Mouse (Mus musculus) liver, embryonic 14.5 days (tissue): ENCODE measurements at regions not wholly inside any gene's neighbourhood (a gene's known extent, or its start where the extent isn't known, plus 50 kb on each side); places are given as distances from the start of the nearest gene placed in this dataset.
"Not testable (repeated sequence)": the region's sequence is repeated elsewhere in the genome, so short reads cannot be mapped to it uniquely, and the experiment has no call there.

Experiments
- ATAC-seq: fragments of 200-750 bp; cut with Nextera tagmentation; 2 replicates; pipeline ENCODE4 v1.8.0; 2017; ENCODE audit warnings: moderate number of reproducible peaks, mild to moderate bottlenecking, moderate library complexity; ENCODE audit not compliant: insufficient read depth
- DNase-seq, 3 experiments: peaks; one replicate each; pipeline ENCODE4 v3.0.0-alpha.2; 2012 to 2013; ENCODE audit warnings: low read depth in 3 of 3, low spot score in 3 of 3
- H3K27ac ChIP-seq: fragments of 300-500 bp; sonication (generic); 2 replicates; pipeline ENCODE4 v1.5.1; 2014; ENCODE audit warnings: moderate library complexity, mild to moderate bottlenecking, control low read depth, inconsistent platforms
- H3K27me3 ChIP-seq: fragments of 300-500 bp; sonication (generic); 2 replicates; pipeline ENCODE4 v1.6.1; 2014; ENCODE audit warnings: mild to moderate bottlenecking, low read length, moderate library complexity; ENCODE audit not compliant: control insufficient read depth, insufficient read depth
- H3K36me3 ChIP-seq: fragments of 300-500 bp; sonication (generic); replicated peaks from 2 replicates; pipeline ENCODE4 v1.6.1; 2014; ENCODE audit warnings: low read depth; ENCODE audit not compliant: control insufficient read depth, insufficient read depth
- H3K4me1 ChIP-seq, 2 experiments: fragments of 200-500 bp in 1 of 2; fragments of 300-500 bp in 1 of 2; sonication (generic) in 1 of 2; replicated peaks; 2 replicates each; pipeline ENCODE4 v1.6.1; 2012 to 2014; ENCODE audit warnings: antibody characterized with exemption in 1 of 2, inconsistent platforms in 1 of 2, low read length in 1 of 2; ENCODE audit not compliant: control insufficient read depth in 2 of 2, insufficient read depth in 2 of 2
- H3K4me2 ChIP-seq: fragments of 300-500 bp; sonication (generic); 2 replicates; pipeline ENCODE4 v1.6.1; 2014; ENCODE audit warnings: low read depth, mild to moderate bottlenecking, control low read depth, moderate library complexity
- H3K4me3 ChIP-seq, 2 experiments: fragments of 200-500 bp in 1 of 2; fragments of 300-500 bp in 1 of 2; sonication (generic) in 1 of 2; 2 replicates each; pipeline ENCODE4 v1.5.1; 2012 to 2014; ENCODE audit warnings: low read depth in 2 of 2, low read length in 2 of 2, mild to moderate bottlenecking in 2 of 2, control low read depth in 1 of 2, inconsistent platforms in 1 of 2, moderate library complexity in 1 of 2; ENCODE audit not compliant: insufficient read depth in 1 of 2
- H3K9ac ChIP-seq: fragments of 300-500 bp; sonication (generic); replicated peaks from 2 replicates; pipeline ENCODE4 v1.6.1; 2014; ENCODE audit warnings: mild to moderate bottlenecking, control low read depth, moderate library complexity
- H3K9me3 ChIP-seq: fragments of 300-500 bp; sonication (generic); 2 replicates; pipeline ENCODE4 v1.6.1; 2016; ENCODE audit warnings: low read length, mixed read lengths; ENCODE audit not compliant: control insufficient read depth
- CTCF ChIP-seq: IDR thresholded peaks from 2 replicates; pipeline ENCODE4 v1.5.1; 2016; ENCODE audit warnings: antibody characterized with exemption, low read depth, control low read depth
- EP300 ChIP-seq: IDR thresholded peaks from 2 replicates; pipeline ENCODE4 v1.6.1; 2016; ENCODE audit warnings: antibody characterized with exemption, low read depth
- WGBS: fragments of 180-500 bp; shearing (Covaris S2); extraction: QIAGEN DNeasy Blood & Tissue Kit; methylation state at CpG from one replicate; pipeline ENCODE4 v1.1.7; 2014; ENCODE audit not compliant: insufficient replicate concordance; 5-methylcytosine and 5-hydroxymethylcytosine counted together

DNA sequence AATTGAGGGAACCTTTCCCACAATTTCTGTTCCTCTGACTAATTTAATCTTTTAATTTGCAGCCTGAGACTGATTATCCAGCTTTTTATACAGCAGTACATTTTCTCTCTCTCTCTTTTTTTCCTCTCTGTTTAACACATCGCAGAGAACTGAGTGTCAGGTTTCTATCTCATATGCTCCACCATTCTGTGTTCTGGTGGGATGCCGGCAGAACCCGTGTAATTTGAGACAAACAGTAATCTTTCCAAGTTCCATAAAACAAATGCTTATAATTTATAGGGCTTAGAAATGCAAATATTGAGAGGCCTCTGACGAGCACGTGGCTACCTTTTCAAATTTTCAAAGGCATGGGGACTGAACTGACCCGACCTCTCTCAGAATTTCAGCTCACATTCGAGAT, 59.1 kb downstream of the Zbtb18 start:
- H3K36me3 ChIP-seq, result no peaks in the 10 kb centered on the region
- H3K4me1 ChIP-seq, result no peaks in the 10 kb centered on the region
- 65% methylated on average over 7 of the region's 7 CpGs for WGBS
- ATAC-seq (no peak), DNase-seq (no peak)
- no peaks in the 10 kb centered on the region for H3K9me3 ChIP-seq
- no peak overlapping the region for H3K27ac ChIP-seq
- TF ChIP-seq CTCF, result no peak
- no peak for TF ChIP-seq EP300
- no peaks in the 10 kb centered on the region for H3K27me3 ChIP-seq
- H3K4me3 ChIP-seq, result no peak overlapping the region
- no peak overlapping the region for H3K4me2 ChIP-seq
- no peak overlapping the region for H3K9ac ChIP-seq

DNA sequence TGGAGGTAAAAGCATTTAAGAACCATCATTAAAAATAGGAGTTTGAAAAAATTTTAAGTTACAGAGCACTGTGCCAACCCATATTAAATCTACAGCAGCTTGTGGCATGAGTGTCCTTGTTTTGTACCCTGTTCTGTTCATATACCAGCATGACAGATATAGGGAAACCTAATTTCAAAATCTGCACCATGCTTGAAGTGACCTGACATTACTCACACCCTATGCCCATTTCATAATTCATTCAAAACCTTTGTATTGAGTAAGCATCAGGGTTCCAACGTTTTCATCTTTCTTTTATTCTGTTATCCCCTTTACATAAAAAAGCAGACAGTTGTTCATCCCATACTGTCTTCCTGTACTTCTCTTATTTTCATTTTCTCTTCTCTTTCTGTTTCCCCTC, 61.8 kb downstream of the Zbtb18 start:
- WGBS, result 25% methylated on average over 1 of the region's 1 CpGs
- TF ChIP-seq CTCF (no peak), EP300 (no peak)
- Histone ChIP-seq H3K27me3 (no peaks in the 10 kb centered on the region), H3K27ac (no peak overlapping the region), H3K9ac (no peak overlapping the region), H3K4me2 (no peak overlapping the region), H3K4me3 (no peak overlapping the region), H3K36me3 (no peaks in the 10 kb centered on the region), H3K9me3 (no peaks in the 10 kb centered on the region), H3K4me1 (no peaks in the 10 kb centered on the region)
- no peak for DNase-seq
- ATAC-seq, result no peak

DNA sequence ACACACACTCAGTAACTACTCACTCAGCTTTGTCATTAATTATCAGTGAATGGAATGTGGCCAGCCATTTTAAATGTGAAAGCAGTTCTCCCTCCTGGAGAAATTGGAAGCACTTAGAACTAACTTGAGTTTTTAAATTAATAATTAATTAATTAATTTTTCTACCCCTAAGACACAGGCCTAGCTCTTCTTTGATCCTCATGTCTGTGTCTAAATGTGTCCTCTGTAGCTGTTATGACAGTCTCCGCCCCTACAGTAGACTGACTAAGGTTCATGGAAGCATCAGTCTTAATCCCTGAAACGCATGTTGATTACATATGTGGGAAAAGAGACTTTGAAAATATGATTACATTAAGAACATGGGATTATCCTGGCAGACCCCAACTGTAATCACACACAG, 62.6 kb downstream of the Zbtb18 start:
- WGBS, result 76% methylated on average over 2 of the region's 2 CpGs
- ATAC-seq (no peak), DNase-seq (no peak)
- no peak overlapping the region for H3K9ac ChIP-seq
- no peaks in the 10 kb centered on the region for H3K36me3 ChIP-seq
- no peak overlapping the region for H3K4me2 ChIP-seq
- H3K4me1 ChIP-seq, result no peaks in the 10 kb centered on the region
- H3K9me3 ChIP-seq, result no peaks in the 10 kb centered on the region
- no peak for TF ChIP-seq EP300
- no peak for TF ChIP-seq CTCF
- H3K27me3 ChIP-seq, result no peaks in the 10 kb centered on the region
- H3K27ac ChIP-seq, result no peak overlapping the region
- no peak overlapping the region for H3K4me3 ChIP-seq

DNA sequence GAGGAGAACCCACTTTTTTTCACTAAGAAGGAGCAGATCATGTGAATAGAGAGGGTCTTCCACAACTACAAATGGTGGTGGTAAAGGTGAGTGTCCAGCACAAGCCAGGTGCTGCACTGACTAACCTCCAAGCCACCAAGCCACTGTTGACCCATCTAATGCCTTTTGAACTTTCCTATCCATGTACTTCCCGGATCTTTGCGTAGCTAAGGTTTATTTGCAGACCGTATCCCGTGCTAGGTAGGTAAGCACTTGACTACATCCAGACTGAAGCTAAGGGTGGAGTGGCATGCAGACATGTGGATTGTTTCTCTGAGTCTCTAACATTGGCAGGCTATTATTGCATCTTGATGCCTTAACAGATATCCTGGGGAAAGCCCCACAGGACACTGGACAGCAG, 65.2 kb downstream of the Zbtb18 start:
- not testable (repeated sequence) for H3K4me1 ChIP-seq, H3K27me3 ChIP-seq, H3K36me3 ChIP-seq, H3K4me3 ChIP-seq, DNase-seq, H3K9me3 ChIP-seq, H3K4me2 ChIP-seq, H3K9ac ChIP-seq, H3K27ac ChIP-seq
- peak; percentile 28; the same call in 1 of the 2 replicates for ATAC-seq
- 73% methylated on average over 4 of the region's 4 CpGs for WGBS

GRCm38 (mm10) chr1:177509786-177510185, 67.6 kb downstream of the Zbtb18 start:
- WGBS, result 56% methylated on average over 10 of the region's 10 CpGs

DNA sequence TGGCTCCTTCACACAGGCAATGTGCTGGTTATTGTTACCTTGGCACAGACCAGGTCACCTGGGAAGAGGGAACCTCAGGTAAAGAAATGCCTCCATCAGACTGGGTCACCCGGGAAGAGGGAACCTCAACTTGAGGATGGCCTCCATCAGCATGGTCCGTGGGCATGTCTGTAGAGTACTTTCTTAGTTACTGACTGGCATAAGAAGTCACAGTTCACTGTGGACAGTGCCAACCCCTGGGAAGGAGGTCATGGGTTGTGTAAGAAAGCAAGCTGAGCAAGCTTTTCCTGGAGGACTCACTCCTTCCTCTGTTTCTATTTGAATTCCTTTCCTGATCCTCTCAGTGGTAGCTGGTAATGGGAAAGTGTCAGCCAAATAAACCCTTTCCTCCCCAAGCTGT, 70.0 kb downstream of the Zbtb18 start:
- no peak for TF ChIP-seq EP300
- 65% methylated on average over 2 of the region's 2 CpGs for WGBS
- H3K4me1 ChIP-seq, result no peaks in the 10 kb centered on the region
- no peak overlapping the region for H3K9ac ChIP-seq
- H3K27me3 ChIP-seq, result no peaks in the 10 kb centered on the region
- H3K36me3 ChIP-seq, result no peaks in the 10 kb centered on the region
- no peak for DNase-seq
- no peak overlapping the region for H3K27ac ChIP-seq
- H3K4me2 ChIP-seq, result no peak overlapping the region
- H3K9me3 ChIP-seq, result no peaks in the 10 kb centered on the region
- no peak overlapping the region for H3K4me3 ChIP-seq
- no peak for ATAC-seq

More at GRCm38 (mm10) chr1:177509786-177510185, 67.6 kb downstream of the Zbtb18 start:
- DNase-seq (no peak), ATAC-seq (no peak)
- H3K27ac ChIP-seq, result no peak overlapping the region
- H3K9ac ChIP-seq, result no peak overlapping the region
- no peaks in the 10 kb centered on the region for H3K27me3 ChIP-seq
- TF ChIP-seq EP300 (no peak), CTCF (no peak)
- H3K36me3 ChIP-seq, result no peaks in the 10 kb centered on the region
- no peak overlapping the region for H3K4me3 ChIP-seq
- no peaks in the 10 kb centered on the region for H3K9me3 ChIP-seq
- no peaks in the 10 kb centered on the region for H3K4me1 ChIP-seq
- no peak overlapping the region for H3K4me2 ChIP-seq
